Mouse (Mus musculus): ENCODE measurements around the gene Prf1. TPM values are rescaled to one million over a fixed set of nuclear protein-coding genes. Genes with fewer than 3 reads are reported as not detected.

Gene Prf1
- polyA plus RNA-seq, 1 experiment from 2014 or later, result not detected

DNA sequence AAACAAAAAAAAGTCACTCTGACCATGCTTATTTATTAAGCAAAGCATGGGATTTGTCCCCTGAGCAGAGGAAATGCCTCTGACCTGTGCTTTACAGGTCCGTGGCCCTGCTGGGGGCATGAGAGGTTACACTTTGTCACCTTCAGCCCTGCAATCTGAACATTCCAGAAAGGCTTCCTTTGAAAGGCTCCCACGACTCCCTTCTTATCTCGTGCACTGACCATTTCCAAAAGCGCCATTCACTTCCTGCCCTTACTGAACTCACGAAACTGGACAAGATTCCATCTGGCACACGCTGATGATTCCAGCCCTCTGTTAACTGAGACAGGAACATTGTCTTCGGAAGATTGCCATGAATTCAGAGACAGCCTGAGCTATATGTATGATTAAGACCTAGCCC lies 16.1 kb downstream of the Prf1 start:
- H3K36me3 ChIP-seq (replicated peaks; ENCODE audit: control insufficient read depth, insufficient read depth, low read depth, low read length), result no peaks in the 10 kb centered on the region
- no peak for ATAC-seq (replicated peaks; ENCODE audit: insufficient number of reproducible peaks, low FRiP score, low TSS enrichment, low read depth)

DNA sequence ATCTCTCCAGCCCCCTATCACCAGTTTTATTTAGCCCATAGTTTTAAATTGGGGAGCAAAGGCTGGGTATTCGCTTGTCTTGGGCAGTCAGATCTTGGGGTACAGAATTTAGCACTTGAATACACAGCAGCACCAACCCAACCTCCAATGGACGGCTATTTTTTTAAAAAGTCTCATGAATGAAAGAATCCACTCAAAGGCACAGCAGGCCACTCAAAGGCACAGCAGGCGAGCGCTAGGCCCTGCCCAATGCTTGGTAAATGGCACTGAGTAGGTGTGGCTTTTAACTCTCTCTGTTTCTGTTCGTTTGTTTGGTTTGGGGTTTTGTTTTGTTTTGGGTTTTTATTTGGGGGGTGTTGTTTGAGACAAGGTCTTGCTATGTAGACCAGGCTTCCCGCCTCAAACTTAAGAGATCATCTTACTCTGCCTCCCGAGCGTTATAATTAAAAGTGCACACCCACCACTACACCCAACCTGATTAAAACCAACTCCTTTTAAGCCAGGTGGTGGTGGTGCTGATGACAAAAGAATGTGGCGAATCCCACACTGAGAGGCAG lies 17.8 kb downstream of the Prf1 start:
- Histone ChIP-seq H3K36me3 (replicated peaks; ENCODE audit: control insufficient read depth, insufficient read depth, low read depth, low read length) (no peaks in the 10 kb centered on the region), H3K4me3 (ENCODE audit: low read depth, low read length) (no peak overlapping the region), H3K27me3 (ENCODE audit: control insufficient read depth, insufficient read depth, low read length) (no peaks in the 10 kb centered on the region), H3K4me2 (ENCODE audit: low read depth, low read length) (no peak overlapping the region), H3K9me3 (replicated peaks; ENCODE audit: control insufficient read depth, low read length) (no peaks in the 10 kb centered on the region), H3K9ac (replicated peaks; ENCODE audit: low read length) (no peak overlapping the region), H3K4me1 (ENCODE audit: control insufficient read depth, insufficient read depth, low read length) (0 out of 2 replicates have a peak, but pooled peaks cover 2% of the 10 kb centered on the region), H3K27ac (replicated peaks; ENCODE audit: low read depth, low read length) (no peak overlapping the region)
- DNase-seq (ENCODE audit: low spot score), result no peak
- WGBS, result 37% methylated on average over 9 of the region's 9 CpGs
- ATAC-seq (replicated peaks; ENCODE audit: insufficient number of reproducible peaks, low FRiP score, low TSS enrichment, low read depth), result no peak

More for the DNA sequence above, 16.1 kb downstream of the Prf1 start:
- 65% methylated on average over 7 of the region's 7 CpGs for WGBS
- H3K9me3 ChIP-seq (replicated peaks; ENCODE audit: control insufficient read depth, low read length), result no peaks in the 10 kb centered on the region
- H3K4me2 ChIP-seq (ENCODE audit: low read depth, low read length), result no peak overlapping the region
- no peak for DNase-seq (ENCODE audit: low spot score)
- H3K27me3 ChIP-seq (ENCODE audit: control insufficient read depth, insufficient read depth, low read length), result no peaks in the 10 kb centered on the region
- no peak overlapping the region for H3K9ac ChIP-seq (replicated peaks; ENCODE audit: low read length)
- no peak overlapping the region for H3K4me3 ChIP-seq (ENCODE audit: low read depth, low read length)
- H3K27ac ChIP-seq (replicated peaks; ENCODE audit: low read depth, low read length), result no peak overlapping the region
- H3K4me1 ChIP-seq (ENCODE audit: control insufficient read depth, insufficient read depth, low read length), result 0 out of 2 replicates have a peak, but pooled peaks cover 2% of the 10 kb centered on the region

GRCm38 (mm10) chr10:61318527-61318926 lies 20.9 kb downstream of the Prf1 start:
- ATAC-seq (replicated peaks; ENCODE audit: insufficient number of reproducible peaks, low FRiP score, low TSS enrichment, low read depth), result no peak
- Histone ChIP-seq H3K4me2 (ENCODE audit: low read depth, low read length) (no peak overlapping the region), H3K9me3 (replicated peaks; ENCODE audit: control insufficient read depth, low read length) (no peaks in the 10 kb centered on the region), H3K36me3 (replicated peaks; ENCODE audit: control insufficient read depth, insufficient read depth, low read depth, low read length) (no peaks in the 10 kb centered on the region), H3K27ac (replicated peaks; ENCODE audit: low read depth, low read length) (no peak overlapping the region), H3K4me3 (ENCODE audit: low read depth, low read length) (no peak overlapping the region), H3K4me1 (ENCODE audit: control insufficient read depth, insufficient read depth, low read length) (no peaks in the 10 kb centered on the region), H3K9ac (replicated peaks; ENCODE audit: low read length) (no peak overlapping the region), H3K27me3 (ENCODE audit: control insufficient read depth, insufficient read depth, low read length) (no peaks in the 10 kb centered on the region)
- DNase-seq (ENCODE audit: low spot score), result no peak
- WGBS, result 85% methylated on average over 3 of the region's 3 CpGs

- no peak overlapping the region for H3K27ac ChIP-seq (replicated peaks; ENCODE audit: low read depth, low read length)
- no peak overlapping the region for H3K4me3 ChIP-seq (ENCODE audit: low read depth, low read length)
- no peaks in the 10 kb centered on the region for H3K36me3 ChIP-seq (replicated peaks; ENCODE audit: control insufficient read depth, insufficient read depth, low read depth, low read length)
- DNase-seq (ENCODE audit: low spot score) (no peak), ATAC-seq (replicated peaks; ENCODE audit: insufficient number of reproducible peaks, low FRiP score, low TSS enrichment, low read depth) (no peak)
- H3K4me1 ChIP-seq (ENCODE audit: control insufficient read depth, insufficient read depth, low read length), result no peaks in the 10 kb centered on the region
- no peaks in the 10 kb centered on the region for H3K27me3 ChIP-seq (ENCODE audit: control insufficient read depth, insufficient read depth, low read length)
- no peaks in the 10 kb centered on the region for H3K9me3 ChIP-seq (replicated peaks; ENCODE audit: control insufficient read depth, low read length)
- no peak overlapping the region for H3K9ac ChIP-seq (replicated peaks; ENCODE audit: low read length)
- no peak overlapping the region for H3K4me2 ChIP-seq (ENCODE audit: low read depth, low read length)
- 73% methylated on average over 8 of the region's 8 CpGs for WGBS
These were observed 27.1 kb downstream of the Prf1 start for GRCm38 (mm10) chr10:61324717-61325116.

- DNase-seq (ENCODE audit: low spot score) (peak; percentile 48), ATAC-seq (replicated peaks; ENCODE audit: insufficient number of reproducible peaks, low FRiP score, low TSS enrichment, low read depth) (no peak)
- 39% methylated on average over 9 of the region's 9 CpGs for WGBS
These were observed 28.2 kb downstream of the Prf1 start for GRCm38 (mm10) chr10:61325782-61326328.

GRCm38 (mm10) chr10:61327545-61327944 lies 29.9 kb downstream of the Prf1 start:
- no peak for DNase-seq (ENCODE audit: low spot score)
- H3K36me3 ChIP-seq (replicated peaks; ENCODE audit: control insufficient read depth, insufficient read depth, low read depth, low read length), result no peaks in the 10 kb centered on the region
- H3K4me2 ChIP-seq (ENCODE audit: low read depth, low read length), result no peak overlapping the region
- no peak overlapping the region for H3K9ac ChIP-seq (replicated peaks; ENCODE audit: low read length)
- no peak overlapping the region for H3K27ac ChIP-seq (replicated peaks; ENCODE audit: low read depth, low read length)
- ATAC-seq (replicated peaks; ENCODE audit: insufficient number of reproducible peaks, low FRiP score, low TSS enrichment, low read depth), result no peak
- H3K9me3 ChIP-seq (replicated peaks; ENCODE audit: control insufficient read depth, low read length), result no peaks in the 10 kb centered on the region
- H3K4me1 ChIP-seq (ENCODE audit: control insufficient read depth, insufficient read depth, low read length), result no peaks in the 10 kb centered on the region
- H3K27me3 ChIP-seq (ENCODE audit: control insufficient read depth, insufficient read depth, low read length), result no peaks in the 10 kb centered on the region
- H3K4me3 ChIP-seq (ENCODE audit: low read depth, low read length), result no peak overlapping the region
- WGBS, result 80% methylated on average over 10 of the region's 10 CpGs

More at GRCm38 (mm10) chr10:61325782-61326328, 28.2 kb downstream of the Prf1 start:
- H3K4me2 ChIP-seq (ENCODE audit: low read depth, low read length), result no peak overlapping the region
- H3K4me1 ChIP-seq (ENCODE audit: control insufficient read depth, insufficient read depth, low read length), result no peaks in the 10 kb centered on the region
- no peak overlapping the region for H3K27ac ChIP-seq (replicated peaks; ENCODE audit: low read depth, low read length)
- H3K9ac ChIP-seq (replicated peaks; ENCODE audit: low read length), result no peak overlapping the region
- no peaks in the 10 kb centered on the region for H3K27me3 ChIP-seq (ENCODE audit: control insufficient read depth, insufficient read depth, low read length)
- H3K9me3 ChIP-seq (replicated peaks; ENCODE audit: control insufficient read depth, low read length), result no peaks in the 10 kb centered on the region
- no peak overlapping the region for H3K4me3 ChIP-seq (ENCODE audit: low read depth, low read length)
- no peaks in the 10 kb centered on the region for H3K36me3 ChIP-seq (replicated peaks; ENCODE audit: control insufficient read depth, insufficient read depth, low read depth, low read length)

DNA sequence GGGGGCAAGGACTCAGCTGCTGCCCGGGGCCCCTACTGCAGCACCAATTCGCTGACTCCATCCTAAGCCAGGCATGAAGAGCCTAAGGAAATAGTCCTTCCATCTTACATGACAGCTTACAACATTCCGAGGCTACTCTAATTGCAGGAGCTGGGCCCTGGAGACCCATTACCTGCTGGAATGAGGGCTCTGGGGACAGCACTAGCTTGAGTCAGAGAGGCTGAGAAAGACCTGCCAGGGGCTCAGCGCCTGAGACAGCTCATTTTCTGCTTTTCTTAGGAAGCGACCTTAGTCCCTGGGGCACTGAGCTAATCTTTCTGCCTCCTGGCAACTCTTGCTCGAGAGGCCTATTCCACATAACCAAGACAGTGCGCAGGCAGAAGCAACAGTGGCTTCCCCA lies 31.3 kb downstream of the Prf1 start:
- H3K4me3 ChIP-seq (ENCODE audit: low read depth, low read length), result no peak overlapping the region
- no peak overlapping the region for H3K9ac ChIP-seq (replicated peaks; ENCODE audit: low read length)
- H3K36me3 ChIP-seq (replicated peaks; ENCODE audit: control insufficient read depth, insufficient read depth, low read depth, low read length), result no peaks in the 10 kb centered on the region
- peak; percentile 21 for DNase-seq (ENCODE audit: low spot score)
- no peaks in the 10 kb centered on the region for H3K4me1 ChIP-seq (ENCODE audit: control insufficient read depth, insufficient read depth, low read length)
- no peaks in the 10 kb centered on the region for H3K9me3 ChIP-seq (replicated peaks; ENCODE audit: control insufficient read depth, low read length)
- H3K4me2 ChIP-seq (ENCODE audit: low read depth, low read length), result no peak overlapping the region
- no peak overlapping the region for H3K27ac ChIP-seq (replicated peaks; ENCODE audit: low read depth, low read length)
- ATAC-seq (replicated peaks; ENCODE audit: insufficient number of reproducible peaks, low FRiP score, low TSS enrichment, low read depth), result no peak
- WGBS, result 33% methylated on average over 7 of the region's 7 CpGs
- H3K27me3 ChIP-seq (ENCODE audit: control insufficient read depth, insufficient read depth, low read length), result no peaks in the 10 kb centered on the region

GRCm38 (mm10) chr10:61331046-61331445 lies 33.4 kb downstream of the Prf1 start:
- no peak overlapping the region for H3K27ac ChIP-seq (replicated peaks; ENCODE audit: low read depth, low read length)
- no peaks in the 10 kb centered on the region for H3K27me3 ChIP-seq (ENCODE audit: control insufficient read depth, insufficient read depth, low read length)
- WGBS, result 88% methylated on average over 5 of the region's 5 CpGs
- no peak overlapping the region for H3K4me3 ChIP-seq (ENCODE audit: low read depth, low read length)
- no peak overlapping the region for H3K9ac ChIP-seq (replicated peaks; ENCODE audit: low read length)
- ATAC-seq (replicated peaks; ENCODE audit: insufficient number of reproducible peaks, low FRiP score, low TSS enrichment, low read depth), result no peak
- no peaks in the 10 kb centered on the region for H3K4me1 ChIP-seq (ENCODE audit: control insufficient read depth, insufficient read depth, low read length)
- H3K9me3 ChIP-seq (replicated peaks; ENCODE audit: control insufficient read depth, low read length), result no peaks in the 10 kb centered on the region
- no peak overlapping the region for H3K4me2 ChIP-seq (ENCODE audit: low read depth, low read length)
- no peaks in the 10 kb centered on the region for H3K36me3 ChIP-seq (replicated peaks; ENCODE audit: control insufficient read depth, insufficient read depth, low read depth, low read length)
- no peak for DNase-seq (ENCODE audit: low spot score)
